Mouse (Mus musculus): ENCODE results near the gene Tnnc2.

The Tnnc2 gene

GRCm38 (mm10) chr2:164737377-164738090 is 42.2 kb downstream of the Tnnc2 start:
- DNase-seq (ENCODE audit: low spot score) = no peak

GRCm38 (mm10) chr2:164735446-164735845 is 44.3 kb downstream of the Tnnc2 start:
- DNase-seq (ENCODE audit: low spot score) = no peak

GRCm38 (mm10) chr2:164734839-164735238 is 44.9 kb downstream of the Tnnc2 start:
- no peak for DNase-seq (ENCODE audit: low spot score)

- no peak for DNase-seq (ENCODE audit: low spot score)
Observed at GRCm38 (mm10) chr2:164733259-164733658, 46.5 kb downstream of the Tnnc2 start.

GRCm38 (mm10) chr2:164731719-164732118 is 48.0 kb downstream of the Tnnc2 start:
- no peak for DNase-seq (ENCODE audit: low spot score)

Data from layer of hippocampus, adult 9-10 months (tissue).